Mouse (Mus musculus) limb, embryonic 11.5 days (tissue): ENCODE results near the gene Wapl. TPM values are rescaled to one million over a fixed set of nuclear protein-coding genes. Genes with fewer than 3 reads are reported as not detected.
A peak's percentile ranks its signal among the peaks of the same experiment; 100 is the strongest.

Experiments used
- ATAC-seq: fragments of 200-750 bp; cut with Nextera tagmentation; 2 replicates; pipeline ENCODE4 v1.8.0; 2017; ENCODE audit warnings: low read depth; ENCODE audit not compliant: insufficient number of reproducible peaks, low FRiP score, low TSS enrichment
- DNase-seq: peaks from one replicate; pipeline ENCODE4 v3.0.0-alpha.2; 2015; ENCODE audit warnings: low spot score
- H3K27ac ChIP-seq: fragments of 300-500 bp; sonication (generic); replicated peaks from 2 replicates; pipeline ENCODE4 v1.5.1; 2014; ENCODE audit warnings: low read depth, mild to moderate bottlenecking, low read length
- H3K27me3 ChIP-seq: fragments of 300-500 bp; sonication (generic); 2 replicates; pipeline ENCODE4 v1.6.1; 2014; ENCODE audit warnings: mild to moderate bottlenecking, low read length, mixed read lengths; ENCODE audit not compliant: control insufficient read depth, insufficient read depth
- H3K36me3 ChIP-seq: fragments of 300-500 bp; sonication (generic); 2 replicates; pipeline ENCODE4 v1.6.1; 2014; ENCODE audit warnings: mild to moderate bottlenecking, low read length, moderate library complexity, mixed read lengths; ENCODE audit not compliant: control insufficient read depth, insufficient read depth
- H3K4me1 ChIP-seq: fragments of 300-500 bp; sonication (generic); 2 replicates; pipeline ENCODE4 v1.6.1; 2014; ENCODE audit warnings: low read length, mixed read lengths; ENCODE audit not compliant: control insufficient read depth, insufficient read depth
- H3K4me2 ChIP-seq: fragments of 300-500 bp; sonication (generic); 2 replicates; pipeline ENCODE4 v1.6.1; 2014; ENCODE audit warnings: low read depth, mild to moderate bottlenecking, moderate library complexity; ENCODE audit not compliant: severe bottlenecking
- H3K4me3 ChIP-seq: fragments of 300-500 bp; sonication (generic); 2 replicates; pipeline ENCODE4 v1.5.1; 2014; ENCODE audit warnings: low read depth, low read length
- H3K9ac ChIP-seq: fragments of 300-500 bp; sonication (generic); 2 replicates; pipeline ENCODE4 v1.6.1; 2014; ENCODE audit warnings: mild to moderate bottlenecking, low read length
- H3K9me3 ChIP-seq: fragments of 300-500 bp; sonication (generic); 2 replicates; pipeline ENCODE4 v1.6.1; 2016; ENCODE audit warnings: low read length; ENCODE audit not compliant: control insufficient read depth
- WGBS: fragments of 180-500 bp; shearing (Covaris S2); extraction: QIAGEN DNeasy Blood & Tissue Kit; methylation state at CpG from one replicate; pipeline ENCODE4 v1.1.7; 2014; 5-methylcytosine and 5-hydroxymethylcytosine counted together
- polyA plus RNA-seq: library from polyadenylated mRNA; unstranded; fragments of >200 nt; fragmentation: Nextera tagmentation; extraction: Ambion mirVana; gene quantifications from 2 replicates; pipeline ENCODE4 v1.2.1, GENCODE M21; 2014

Wapl gene
- polyA plus RNA-seq, 1 experiment from 2014 or later: 31.8 TPM

DNA sequence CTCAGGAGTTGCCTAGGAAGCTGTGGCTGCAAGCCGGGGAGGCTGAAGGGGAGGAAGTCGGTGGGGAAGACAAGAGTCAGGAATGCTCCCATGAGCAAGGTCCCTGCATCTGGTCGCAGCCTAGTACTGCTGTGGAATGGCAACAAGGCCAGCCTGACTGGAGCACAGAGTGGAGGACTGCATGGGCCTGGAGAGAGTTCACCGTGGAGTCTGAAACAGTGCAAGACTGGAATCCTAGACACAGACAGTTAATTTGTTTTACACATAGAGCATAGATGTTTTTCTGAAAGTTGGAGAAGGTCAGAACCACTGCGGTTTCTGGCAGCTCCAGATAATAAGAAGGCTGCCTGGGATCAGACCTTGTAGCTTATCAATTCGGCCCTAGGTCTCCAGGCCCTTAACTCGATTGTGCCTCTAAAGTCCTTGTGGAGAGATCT is 13.4 kb upstream of the Wapl start:
- DNase-seq: no peak
- no peaks in the 10 kb centered on the region for H3K36me3 ChIP-seq
- 45% methylated on average over 7 of the region's 7 CpGs for WGBS
- ATAC-seq: no peak
- no peak overlapping the region for H3K4me2 ChIP-seq
- H3K4me1 ChIP-seq: peaks cover 4% of the 10 kb centered on the region; the same call in 1 of the 2 replicates
- H3K9ac ChIP-seq: no peak overlapping the region
- peaks cover 22% of the 10 kb centered on the region for H3K27me3 ChIP-seq
- no peak overlapping the region for H3K27ac ChIP-seq
- H3K4me3 ChIP-seq: no peak overlapping the region
- no peaks in the 10 kb centered on the region for H3K9me3 ChIP-seq

DNA sequence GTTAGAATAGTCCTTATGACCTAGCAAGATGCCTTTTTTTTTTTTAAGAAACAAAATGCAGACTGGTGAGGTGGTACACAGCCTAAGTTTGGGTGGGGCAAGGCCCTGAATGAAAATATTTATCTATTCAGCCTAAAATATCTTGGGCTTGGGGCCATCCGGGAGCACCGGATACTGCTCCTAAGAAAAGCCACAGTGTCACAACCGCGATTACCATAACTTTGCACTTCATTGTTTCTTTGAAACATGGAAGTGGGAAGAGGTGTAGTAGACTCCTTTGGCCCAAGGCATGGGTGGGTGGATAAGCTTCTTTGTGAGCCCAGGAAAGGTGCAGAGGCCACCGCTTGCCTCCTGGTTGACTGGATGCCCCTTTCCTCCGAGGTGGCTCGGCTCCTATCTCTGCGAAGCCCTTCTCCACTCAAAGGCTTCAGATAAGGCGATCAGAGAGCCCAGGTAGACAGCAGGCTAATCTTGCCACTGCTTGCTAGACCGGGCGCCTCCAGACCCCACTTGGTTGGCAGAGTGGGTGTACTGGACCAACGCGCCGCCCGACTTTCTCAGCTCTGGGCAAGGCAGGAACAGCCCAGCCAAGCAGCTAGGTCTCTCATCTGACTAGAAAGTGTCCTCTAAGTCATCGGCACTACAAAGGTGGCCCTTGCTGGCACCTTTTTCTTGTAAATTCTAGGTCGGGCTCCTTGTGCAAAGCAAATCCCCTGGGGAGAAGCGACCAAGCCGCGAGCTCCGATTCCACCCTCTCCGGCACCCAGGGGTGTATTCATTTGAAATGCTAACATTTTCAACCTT is 12.7 kb upstream of the Wapl start:
- no peak overlapping the region for H3K27ac ChIP-seq
- no peaks in the 10 kb centered on the region for H3K9me3 ChIP-seq

DNA sequence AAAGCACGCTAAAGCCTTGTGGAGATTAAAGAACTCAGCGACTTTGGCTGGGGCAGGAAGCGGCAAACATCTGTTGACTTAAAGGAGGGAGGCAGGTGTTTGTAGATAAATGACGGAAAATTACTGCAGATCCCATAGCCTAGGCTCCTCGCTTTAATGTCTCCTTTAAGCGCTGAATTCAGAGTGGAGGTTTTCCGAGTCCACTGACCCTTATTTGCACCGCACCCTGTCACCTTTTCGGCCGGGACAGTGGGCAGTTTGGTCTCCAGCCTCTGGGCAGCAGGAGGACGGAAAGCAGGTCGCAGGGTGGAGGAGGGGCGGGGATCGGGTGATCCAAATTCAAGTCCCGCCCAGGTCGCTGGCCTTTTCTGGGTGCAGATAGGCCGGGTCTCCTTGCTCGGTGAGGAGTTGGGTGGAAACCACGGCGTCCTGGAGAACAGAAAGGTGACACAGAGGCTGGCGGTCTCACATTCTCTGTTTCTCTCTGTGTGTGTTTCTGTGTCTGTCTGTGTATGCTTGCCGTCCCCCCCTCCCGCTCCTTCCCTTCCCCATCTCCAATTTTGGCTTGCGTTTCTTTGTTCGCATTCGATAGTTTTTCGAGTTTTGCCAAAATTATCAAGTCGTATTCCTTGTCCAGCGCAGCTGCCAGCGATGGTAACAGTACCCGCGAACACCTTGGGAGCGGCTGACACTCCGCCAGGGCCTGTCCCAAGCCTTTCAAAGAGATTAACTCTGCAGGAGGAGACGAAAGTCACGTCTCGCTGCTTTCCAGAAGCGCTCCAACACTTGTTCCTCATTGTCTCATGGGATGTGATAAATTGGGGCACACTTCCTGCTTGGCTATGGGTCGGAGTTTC is 11.9 kb upstream of the Wapl start:
- peak overlapping the region; percentile 39 for H3K4me3 ChIP-seq
- WGBS: under 1% methylated on average over 39 of the region's 39 CpGs
- peaks cover 4% of the 10 kb centered on the region; the same call in 1 of the 2 replicates for H3K4me1 ChIP-seq
- H3K9me3 ChIP-seq: no peaks in the 10 kb centered on the region
- no peak overlapping the region for H3K27ac ChIP-seq
- no peaks in the 10 kb centered on the region for H3K36me3 ChIP-seq
- peak overlapping the region; percentile 50; the same call in 1 of the 2 replicates for H3K9ac ChIP-seq
- DNase-seq (peak; percentile 64), ATAC-seq (no peak; the same call in 1 of the 2 replicates)
- H3K4me2 ChIP-seq: peak overlapping the region; percentile 84
- H3K27me3 ChIP-seq: peaks cover 22% of the 10 kb centered on the region

More for the DNA sequence above, 12.7 kb upstream of the Wapl start:
- no peaks in the 10 kb centered on the region for H3K36me3 ChIP-seq
- ATAC-seq (no peak), DNase-seq (peak; percentile 50)
- peak overlapping the region; percentile 39 for H3K4me3 ChIP-seq
- H3K4me2 ChIP-seq: peak overlapping the region; percentile 84
- H3K27me3 ChIP-seq: peaks cover 22% of the 10 kb centered on the region
- peaks cover 4% of the 10 kb centered on the region; the same call in 1 of the 2 replicates for H3K4me1 ChIP-seq
- 10% methylated on average over 22 of the region's 22 CpGs for WGBS
- H3K9ac ChIP-seq: no peak overlapping the region

DNA sequence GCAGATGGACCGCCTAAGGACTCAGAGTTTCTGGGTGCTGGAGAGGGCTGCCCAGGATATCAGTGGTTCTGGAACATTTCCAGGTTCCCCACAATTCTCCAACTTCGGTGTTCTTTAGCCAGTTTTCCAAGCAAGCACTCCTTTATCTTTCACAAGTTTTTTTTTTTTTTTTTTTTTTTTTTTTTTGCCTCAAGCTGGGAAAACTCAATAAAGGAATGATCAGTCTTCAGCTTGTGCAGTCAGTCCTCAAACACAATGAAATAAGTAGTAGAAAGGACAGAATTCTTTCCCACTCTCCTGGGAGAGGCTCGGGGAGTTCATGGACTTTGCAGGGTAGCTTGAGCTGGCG is 11.3 kb upstream of the Wapl start:
- H3K4me2 ChIP-seq: peak overlapping the region; percentile 84
- no peak overlapping the region for H3K9ac ChIP-seq
- no peaks in the 10 kb centered on the region for H3K9me3 ChIP-seq
- peaks cover 22% of the 10 kb centered on the region for H3K27me3 ChIP-seq
- 13% methylated on average over 4 of the region's 4 CpGs for WGBS
- peaks cover 4% of the 10 kb centered on the region; the same call in 1 of the 2 replicates for H3K4me1 ChIP-seq
- no peak overlapping the region for H3K27ac ChIP-seq
- no peaks in the 10 kb centered on the region for H3K36me3 ChIP-seq
- DNase-seq (no peak), ATAC-seq (no peak)
- H3K4me3 ChIP-seq: peak overlapping the region; percentile 39

DNA sequence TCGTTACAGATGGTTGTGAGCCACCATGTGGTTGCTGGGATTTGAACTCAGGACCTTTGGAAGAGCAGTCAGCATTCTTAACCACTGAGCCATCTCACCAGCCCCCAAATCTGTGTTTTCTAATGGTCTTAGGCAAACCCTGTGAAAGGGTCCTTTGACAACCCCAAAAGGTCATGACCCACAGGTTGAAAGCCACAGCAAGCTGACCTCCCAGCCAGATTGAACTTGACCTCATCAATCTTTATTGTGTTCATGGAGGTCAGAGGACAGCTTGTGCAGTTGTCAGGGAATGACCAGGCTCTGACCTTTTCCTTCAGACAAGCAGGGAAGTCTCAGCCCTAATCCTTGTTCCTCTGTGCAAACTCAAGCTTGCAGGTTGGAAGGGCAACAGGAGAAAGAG is 10.3 kb upstream of the Wapl start:
- 63% methylated on average over 1 of the region's 1 CpGs for whole genome bisulfite sequencing
- Histone ChIP-seq H3K36me3 (no peaks in the 10 kb centered on the region), H3K27me3 (peaks cover 22% of the 10 kb centered on the region)

DNA sequence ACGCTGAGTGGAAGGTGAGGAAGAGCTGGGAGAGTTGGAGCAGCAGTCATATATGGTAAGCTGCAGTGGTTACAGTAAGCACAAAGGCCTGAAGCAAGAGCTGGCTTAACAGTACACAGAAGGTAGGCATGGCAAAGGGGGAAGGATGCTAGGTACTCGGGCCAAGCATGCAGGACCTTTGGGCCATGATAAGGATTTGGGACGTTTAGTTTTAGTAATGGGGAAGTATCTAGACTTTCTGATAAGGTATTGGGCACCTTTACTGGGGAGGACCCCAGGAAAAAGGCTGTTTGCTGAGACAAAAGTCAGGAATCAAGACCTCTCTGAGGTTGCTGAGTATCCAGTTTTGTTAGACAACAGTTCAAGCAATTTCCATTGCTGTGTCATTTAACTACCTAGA is 4.6 kb upstream of the Wapl start:
- H3K4me1 ChIP-seq: no peaks in the 10 kb centered on the region
- DNase-seq (no peak), ATAC-seq (no peak)
- H3K9ac ChIP-seq: no peak overlapping the region
- no peaks in the 10 kb centered on the region for H3K9me3 ChIP-seq
- H3K4me2 ChIP-seq: no peak overlapping the region
- H3K4me3 ChIP-seq: no peak overlapping the region
- no peaks in the 10 kb centered on the region for H3K36me3 ChIP-seq
- H3K27ac ChIP-seq: no peak overlapping the region
- 61% methylated on average over 3 of the region's 3 CpGs for WGBS
- no peaks in the 10 kb centered on the region for H3K27me3 ChIP-seq

More for the DNA sequence above, 10.3 kb upstream of the Wapl start:
- Histone ChIP-seq H3K9ac (no peak overlapping the region), H3K4me2 (no peak overlapping the region), H3K4me3 (no peak overlapping the region), H3K27ac (no peak overlapping the region), H3K4me1 (peaks cover 4% of the 10 kb centered on the region; the same call in 1 of the 2 replicates), H3K9me3 (no peaks in the 10 kb centered on the region)
- ATAC-seq: no peak
- DNase-seq: no peak

DNA sequence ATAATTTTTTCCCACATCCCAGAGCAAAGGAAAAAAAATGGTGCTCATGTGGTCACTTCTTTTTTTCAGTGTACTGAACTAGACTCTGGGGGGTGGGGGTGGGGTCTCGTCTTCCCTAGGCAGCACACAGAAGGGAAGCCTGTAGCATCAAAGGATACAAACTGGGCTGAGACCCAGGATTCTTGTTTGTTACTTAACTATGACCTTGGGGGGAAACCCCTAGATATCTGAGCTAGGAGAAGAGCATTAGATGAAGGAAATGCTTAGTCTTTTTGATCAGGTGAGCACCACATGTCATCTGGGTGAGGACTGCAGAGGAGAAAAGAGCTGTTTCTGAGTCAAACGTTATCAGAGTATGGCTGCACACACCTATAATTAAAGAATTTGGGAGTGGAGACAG is 3.5 kb upstream of the Wapl start:
- no peak overlapping the region for H3K9ac ChIP-seq
- no peak overlapping the region for H3K27ac ChIP-seq
- no peak overlapping the region for H3K4me3 ChIP-seq
- whole genome bisulfite sequencing: 50% methylated on average over 2 of the region's 2 CpGs
- no peak for DNase-seq
- no peaks in the 10 kb centered on the region; the same call in 1 of the 2 replicates for H3K4me1 ChIP-seq
- H3K36me3 ChIP-seq: no peaks in the 10 kb centered on the region
- H3K27me3 ChIP-seq: no peaks in the 10 kb centered on the region
- no peak overlapping the region for H3K4me2 ChIP-seq
- no peak for ATAC-seq
- H3K9me3 ChIP-seq: no peaks in the 10 kb centered on the region

DNA sequence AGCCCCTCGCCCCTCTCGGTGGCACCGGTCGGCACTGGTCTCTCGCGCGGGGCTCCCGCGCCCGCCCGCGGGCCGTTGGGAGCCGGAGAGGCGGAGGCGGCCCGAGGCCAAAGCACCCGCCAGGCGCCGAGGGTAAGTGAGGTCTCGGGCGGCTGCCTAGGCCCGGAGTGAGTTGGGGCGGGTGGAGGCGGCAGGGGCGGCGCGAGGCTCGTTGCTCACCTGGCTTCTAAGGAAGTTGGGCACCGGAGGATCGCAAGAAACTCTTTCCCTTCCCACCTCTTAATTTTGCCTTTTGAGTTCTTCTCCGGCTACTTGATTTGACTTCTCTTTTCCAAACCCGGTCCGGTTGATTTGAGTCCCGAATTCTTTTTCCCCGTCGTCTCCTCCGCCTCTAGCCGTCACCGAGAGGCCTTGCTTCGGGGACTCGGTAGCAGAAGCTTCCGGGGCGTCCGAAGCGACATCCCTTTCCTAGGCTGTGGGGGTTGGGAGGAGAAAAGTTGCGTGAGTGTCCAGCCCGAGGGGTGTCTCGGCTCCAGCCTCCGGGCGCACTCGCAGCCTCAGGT is 582 bp downstream of the Wapl start:
- peak overlapping the region; percentile 86 for H3K4me3 ChIP-seq
- DNase-seq (peak; percentile 54), ATAC-seq (peak; percentile 49; the same call in 1 of the 2 replicates)
- no peaks in the 10 kb centered on the region; the same call in 1 of the 2 replicates for H3K4me1 ChIP-seq
- H3K36me3 ChIP-seq: peaks cover 2% of the 10 kb centered on the region; the same call in 1 of the 2 replicates
- H3K9ac ChIP-seq: peak overlapping the region; percentile 94
- H3K27ac ChIP-seq: peak overlapping the region; percentile 86
- peak overlapping the region; percentile 66 for H3K4me2 ChIP-seq
- H3K27me3 ChIP-seq: no peaks in the 10 kb centered on the region
- WGBS: under 1% methylated on average over 51 of the region's 52 CpGs
- H3K9me3 ChIP-seq: no peaks in the 10 kb centered on the region
